Mouse (Mus musculus): Measurements from ENCODE around the gene Zswim9.

Zswim9 gene

GRCm38 (mm10) chr7:13268749-13269260 is 9.7 kb downstream of the Zswim9 start:
- DNase-seq (ENCODE audit: low spot score in 2 of 2), result no peak

GRCm38 (mm10) chr7:13264396-13264795 is 14.1 kb downstream of the Zswim9 start:
- DNase-seq (ENCODE audit: low spot score in 2 of 2), result no peak

- no peak for DNase-seq (ENCODE audit: low spot score in 2 of 2)
These were observed 14.7 kb downstream of the Zswim9 start for GRCm38 (mm10) chr7:13263851-13264250.

GRCm38 (mm10) chr7:13260746-13261700 is 17.5 kb downstream of the Zswim9 start:
- DNase-seq (ENCODE audit: low spot score in 2 of 2), result no peak

GRCm38 (mm10) chr7:13212720-13213119 is 65.8 kb downstream of the Zswim9 start, which contains the start of gene Vmn1r89:
TSS of gene Vmn1r89 (plus strand) at chr7:13213020.
- no peak for DNase-seq (ENCODE audit: low spot score in 2 of 2)

Measured in urinary bladder, postnatal 4 days (tissue).